Mouse (Mus musculus) testis, postnatal 14 days (tissue): Measurements from ENCODE around the gene Carf.
"Not testable (repeated sequence)": the region's sequence is repeated elsewhere in the genome, so short reads cannot be mapped to it uniquely, and the experiment has no call there.

Experiments
- DNase-seq: peaks from one replicate; pipeline ENCODE4 v3.0.0; 2021; ENCODE audit warnings: low spot score

Gene Carf

DNA sequence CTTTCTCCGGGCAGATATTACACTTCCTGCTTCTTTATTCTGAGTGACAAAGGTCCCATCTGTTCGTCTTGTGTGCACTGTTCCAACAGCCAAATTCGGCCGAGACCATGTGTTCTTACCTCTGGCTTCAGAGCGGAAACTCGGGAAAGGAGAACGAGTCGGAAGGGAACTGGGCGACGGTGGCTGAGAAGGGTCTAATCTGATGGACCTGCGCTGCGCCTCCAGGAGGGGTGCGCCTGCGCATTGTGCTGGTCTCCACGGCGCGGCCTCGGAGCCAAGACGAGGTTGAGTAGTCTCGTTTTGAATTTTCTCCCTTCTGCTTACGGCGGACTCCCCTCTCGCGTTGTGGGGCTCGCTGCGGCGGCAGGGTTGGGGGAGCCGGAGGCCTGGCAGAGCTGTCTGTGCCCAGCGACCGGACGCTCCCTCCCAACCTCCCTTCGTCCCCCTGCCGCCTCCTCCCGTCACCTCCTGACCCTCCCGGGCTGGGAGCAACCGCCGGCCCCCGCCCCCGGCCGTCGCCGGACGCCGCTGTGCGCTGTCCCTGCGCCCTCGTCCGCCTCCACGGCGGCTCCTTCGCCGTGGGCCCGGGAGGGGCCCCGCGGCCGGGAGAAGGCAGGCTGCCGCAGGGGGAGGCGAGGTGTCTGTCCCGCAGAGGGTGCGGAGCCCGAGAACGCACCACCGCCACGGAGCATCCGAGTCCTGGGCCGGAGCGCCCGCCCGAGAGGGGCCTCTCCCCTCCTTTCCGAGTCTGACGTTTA lies at the start of gene Carf, which contains the start of gene Wdr12:
TSS of gene Carf (plus strand) at position 224 of the 758 bp plus-strand sequence.
TSS of gene Wdr12 (minus strand) at position 622 of the 758 bp plus-strand sequence.
- DNase-seq: peak; percentile 98

GRCm38 (mm10) chr1:60054659-60055058 lies 43.4 kb upstream of the Carf start:
- no peak for DNase-seq

GRCm38 (mm10) chr1:60056310-60056709 lies 41.7 kb upstream of the Carf start:
- DNase-seq: no peak

DNA sequence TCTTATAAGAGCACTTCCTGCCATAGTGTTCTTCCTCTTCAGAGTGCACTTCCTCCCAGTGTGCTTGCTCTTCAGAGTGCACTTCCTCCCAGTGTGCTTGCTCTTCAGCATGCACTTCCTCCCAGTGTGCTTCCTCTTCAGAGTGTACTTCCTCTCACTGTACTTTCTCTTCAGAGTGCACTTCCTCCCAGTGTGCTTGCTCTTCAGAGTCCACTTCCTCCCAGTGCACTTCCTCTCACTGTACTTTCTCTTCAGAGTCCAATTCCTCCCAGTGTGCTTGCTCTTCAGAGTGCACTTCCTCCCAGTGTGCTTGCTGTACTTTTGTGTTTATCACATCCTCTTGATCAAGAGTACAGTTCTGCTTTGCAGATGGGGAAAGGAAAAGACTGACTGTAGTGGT lies 27.3 kb upstream of the Carf start:
- DNase-seq: not testable (repeated sequence)

GRCm38 (mm10) chr1:60074935-60075334 lies 23.1 kb upstream of the Carf start:
- no peak for DNase-seq

- DNase-seq: no peak
Measured at GRCm38 (mm10) chr1:60075590-60075989, 22.5 kb upstream of the Carf start.

GRCm38 (mm10) chr1:60076411-60076810 lies 21.6 kb upstream of the Carf start:
- no peak for DNase-seq

- no peak for DNase-seq
Measured at GRCm38 (mm10) chr1:60096572-60097276, 1.3 kb upstream of the Carf start.

GRCm38 (mm10) chr1:60097277-60098023 lies 597 bp upstream of the Carf start:
- peak; percentile 75 for DNase-seq

DNA sequence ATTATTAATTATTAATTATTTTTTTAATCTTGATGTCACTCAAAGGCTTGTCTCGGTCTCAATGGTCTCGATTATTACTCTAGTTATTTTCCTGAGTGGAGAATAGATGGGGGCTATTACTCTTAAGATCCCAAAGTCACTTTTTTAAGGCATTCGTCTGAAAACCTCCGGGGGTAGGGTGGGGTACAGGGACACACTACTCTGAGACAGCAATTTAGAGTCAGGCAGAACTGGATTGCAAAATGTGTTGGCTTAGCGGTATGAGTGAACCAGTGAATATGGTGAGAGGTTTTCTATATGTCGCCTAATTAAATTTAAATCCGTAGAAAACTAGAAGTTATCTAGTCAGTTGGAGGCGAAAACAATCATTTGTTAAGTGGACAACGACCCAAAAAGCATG lies 792 bp downstream of the Carf start:
- DNase-seq: no peak

DNA sequence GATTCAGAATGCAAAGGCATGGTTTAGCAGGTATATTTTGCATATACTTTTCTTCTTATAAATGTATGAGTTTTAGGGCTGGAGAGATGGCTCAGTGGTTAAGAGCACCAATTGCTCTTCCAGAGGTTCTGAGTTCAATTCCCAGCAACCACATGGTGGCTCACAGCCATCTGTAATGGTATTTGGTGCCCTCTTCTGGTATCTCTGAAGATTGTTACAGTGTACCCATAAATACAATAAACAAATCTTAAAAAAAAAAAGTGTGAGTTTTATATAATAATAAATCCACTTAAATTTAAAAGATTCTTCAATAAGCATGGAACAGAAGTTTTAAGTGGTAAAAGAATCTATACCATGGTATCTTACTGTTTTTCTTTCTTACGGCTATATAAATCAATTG lies 6.5 kb downstream of the Carf start:
- DNase-seq: no peak

GRCm38 (mm10) chr1:60117721-60118455 lies 19.8 kb downstream of the Carf start:
- no peak for DNase-seq

DNA sequence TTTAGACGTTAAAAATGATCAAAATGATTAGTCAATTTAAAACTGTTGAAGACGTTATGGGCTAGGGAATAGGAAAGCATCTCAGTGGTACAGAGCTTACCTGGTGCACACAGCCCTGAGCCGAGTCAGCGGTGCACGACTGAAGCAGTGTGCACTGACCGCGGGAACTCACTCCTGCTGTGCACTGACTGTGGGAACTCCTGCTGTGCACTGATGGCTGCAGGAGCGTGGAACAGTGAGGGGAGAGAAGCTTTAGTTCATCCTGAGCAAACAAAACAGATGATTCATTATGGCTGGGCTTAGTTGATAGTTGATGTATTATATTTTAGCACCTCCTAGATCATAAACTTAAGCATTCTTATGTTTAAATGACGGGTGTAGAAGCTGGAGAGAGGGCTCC lies 39.3 kb downstream of the Carf start:
- no peak for DNase-seq

- DNase-seq: no peak
Measured at GRCm38 (mm10) chr1:60152700-60153099, 54.7 kb downstream of the Carf start.

- DNase-seq: no peak
Measured at GRCm38 (mm10) chr1:60156651-60157050, 58.6 kb downstream of the Carf start.

- DNase-seq: no peak
Measured at GRCm38 (mm10) chr1:60158411-60158810, 60.4 kb downstream of the Carf start.

DNA sequence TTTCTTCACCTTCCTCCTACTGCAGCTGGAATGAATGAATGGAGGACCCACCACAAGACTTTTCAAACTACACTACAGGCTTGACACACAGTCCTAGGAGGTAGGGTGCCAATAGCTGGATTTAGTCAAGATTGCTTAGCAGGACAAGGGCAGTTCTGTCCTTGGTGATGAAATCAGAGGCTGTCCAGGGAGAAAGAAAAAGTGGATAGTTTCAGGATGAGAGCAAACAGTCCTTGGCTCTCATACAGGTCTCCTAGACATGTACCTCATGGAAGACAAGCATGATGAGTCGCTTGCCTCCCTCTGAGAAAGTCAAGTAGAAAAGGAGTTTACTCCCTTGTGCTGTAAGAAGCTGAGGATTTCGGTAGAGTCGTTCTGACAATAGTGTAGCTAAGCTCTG lies 65.6 kb downstream of the Carf start:
- DNase-seq: no peak

DNA sequence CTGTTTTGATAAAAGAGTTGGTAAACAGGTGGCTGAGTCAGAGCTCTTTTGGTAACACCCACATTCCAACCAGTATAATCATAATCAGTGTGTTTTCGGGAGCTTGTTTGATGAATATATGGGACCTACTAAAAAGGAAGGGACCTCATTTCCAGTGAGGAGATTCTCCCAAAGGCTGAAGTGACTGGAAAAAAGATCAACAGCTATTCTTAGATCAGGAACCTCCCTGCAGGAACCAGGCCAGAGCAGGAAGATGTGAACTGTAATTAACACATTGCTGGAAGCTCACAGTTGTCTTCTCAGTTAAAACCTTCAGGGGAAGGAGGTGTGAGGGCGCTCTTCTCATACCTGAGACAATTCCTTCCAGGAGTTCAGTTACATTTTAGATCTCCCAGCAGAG lies 71.6 kb downstream of the Carf start:
- DNase-seq: no peak

DNA sequence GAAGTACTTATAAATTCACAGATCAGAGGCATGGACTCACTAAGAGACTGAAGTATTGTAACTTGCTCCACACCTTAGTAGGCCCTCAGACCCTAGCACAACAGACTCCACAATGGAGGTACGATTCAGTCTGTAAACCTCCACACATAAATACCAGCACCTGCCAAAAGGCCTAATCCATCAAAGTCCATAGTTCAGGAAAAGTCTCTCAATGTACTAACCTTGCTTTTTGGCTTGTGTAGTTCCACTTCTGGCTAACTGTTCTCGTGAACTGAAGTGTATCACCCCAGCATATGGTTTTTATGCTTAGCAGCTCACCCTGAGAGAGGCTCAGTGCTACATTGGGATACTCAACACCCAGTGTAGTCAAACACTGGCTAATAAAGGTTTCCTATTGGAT lies 72.2 kb downstream of the Carf start:
- DNase-seq: no peak

DNA sequence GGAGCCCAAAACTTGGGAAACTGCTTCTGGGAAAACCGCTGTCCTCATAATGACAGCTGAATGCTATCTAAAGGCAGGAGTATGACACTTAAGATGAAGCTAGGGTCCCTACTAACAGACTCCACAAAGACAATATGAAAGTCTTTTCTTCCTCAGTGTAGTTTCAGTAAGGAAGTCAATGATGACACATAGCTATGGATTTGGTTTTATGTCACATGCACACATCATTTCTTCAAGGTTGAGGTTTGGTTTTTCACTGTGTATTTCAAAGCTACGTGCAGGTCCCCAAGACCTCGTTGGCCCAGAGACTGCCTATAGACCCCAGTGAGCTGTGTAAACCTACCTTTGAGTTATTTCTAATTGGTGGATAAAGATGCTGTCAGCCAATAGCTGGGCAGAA lies 75.1 kb downstream of the Carf start:
- DNase-seq: no peak

DNA sequence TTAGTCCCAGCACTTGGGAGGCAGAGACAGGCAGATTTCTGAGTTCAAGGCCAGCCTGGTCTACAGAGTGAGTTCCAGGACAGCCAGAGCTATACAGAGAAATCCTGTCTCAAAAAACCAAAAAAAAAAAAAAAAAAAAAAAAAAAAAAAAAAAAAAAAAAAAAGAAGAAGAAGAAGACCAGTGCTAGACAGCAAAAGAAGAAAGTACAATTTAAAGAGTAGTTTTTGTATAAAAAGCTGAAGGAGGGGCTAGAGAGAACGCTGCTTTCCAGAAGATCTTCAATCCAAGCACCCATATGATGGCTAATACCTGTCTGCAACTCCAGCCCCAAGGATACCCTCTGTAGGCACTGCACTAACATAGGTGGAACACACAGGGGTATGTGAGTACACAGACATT lies 79.8 kb downstream of the Carf start:
- DNase-seq: not testable (repeated sequence)

DNA sequence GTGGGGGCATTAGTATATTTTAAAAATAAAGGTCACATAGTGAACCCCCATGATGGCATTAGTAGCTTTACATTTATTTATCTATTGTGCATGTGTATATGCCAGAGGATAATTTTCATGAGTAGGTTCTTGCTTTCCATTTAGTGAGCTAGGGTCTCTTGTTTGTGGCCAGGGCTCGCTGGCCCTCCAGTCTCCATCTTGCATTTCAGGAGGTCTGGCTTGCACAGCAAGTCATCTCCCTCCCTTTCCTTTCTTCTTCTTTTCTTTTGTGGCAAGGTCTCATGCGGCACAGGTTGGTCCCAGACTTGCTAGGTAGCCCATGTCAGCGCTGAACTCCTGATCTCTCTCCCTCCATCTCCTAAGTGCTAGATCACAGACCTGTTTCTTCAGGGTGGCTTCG lies 81.3 kb downstream of the Carf start:
- no peak for DNase-seq
